Mouse (Mus musculus) embryonic facial prominence, embryonic 10.5 days (tissue): ENCODE results near the gene Cyp2s1. TPM values are rescaled to one million over a fixed set of nuclear protein-coding genes. Genes with fewer than 3 reads are reported as not detected.

Source experiments
- DNase-seq: peaks from one replicate; pipeline ENCODE4 v3.0.0-alpha.2; 2017; ENCODE audit warnings: low spot score
- H3K27ac ChIP-seq: fragments of 300-500 bp; sonication (generic); replicated peaks from 2 replicates; pipeline ENCODE4 v1.5.1; 2016; ENCODE audit warnings: mild to moderate bottlenecking
- H3K27me3 ChIP-seq: fragments of 300-500 bp; sonication (generic); replicated peaks from 2 replicates; pipeline ENCODE4 v1.6.1; 2016; ENCODE audit warnings: low read depth, mild to moderate bottlenecking; ENCODE audit not compliant: poor library complexity, severe bottlenecking
- H3K36me3 ChIP-seq: fragments of 300-500 bp; sonication (generic); replicated peaks from 2 replicates; pipeline ENCODE4 v1.6.1; 2016; ENCODE audit warnings: mild to moderate bottlenecking, moderate library complexity
- H3K4me1 ChIP-seq: fragments of 300-500 bp; sonication (generic); 2 replicates; pipeline ENCODE4 v1.6.1; 2016
- H3K4me3 ChIP-seq: fragments of 300-500 bp; sonication (generic); 2 replicates; pipeline ENCODE4 v1.5.1; 2016; ENCODE audit warnings: mild to moderate bottlenecking, moderate library complexity
- H3K9me3 ChIP-seq: fragments of 300-500 bp; sonication (generic); 2 replicates; pipeline ENCODE4 v1.6.1; 2016; ENCODE audit warnings: mild to moderate bottlenecking
- WGBS: fragments of 180-500 bp; shearing (Covaris S2); methylation state at CpG from one replicate; pipeline ENCODE4 v1.1.7; 2016; 5-methylcytosine and 5-hydroxymethylcytosine counted together
- polyA plus RNA-seq: library from polyadenylated mRNA; unstranded; fragments of >200 nt; fragmentation: Nextera tagmentation; extraction: Ambion mirVana; gene quantifications from 2 replicates; pipeline ENCODE4 v1.2.1, GENCODE M21; 2016

Cyp2s1 gene
- polyA plus RNA-seq, result 2.5 and 2.9 TPM in 2 replicates

DNA sequence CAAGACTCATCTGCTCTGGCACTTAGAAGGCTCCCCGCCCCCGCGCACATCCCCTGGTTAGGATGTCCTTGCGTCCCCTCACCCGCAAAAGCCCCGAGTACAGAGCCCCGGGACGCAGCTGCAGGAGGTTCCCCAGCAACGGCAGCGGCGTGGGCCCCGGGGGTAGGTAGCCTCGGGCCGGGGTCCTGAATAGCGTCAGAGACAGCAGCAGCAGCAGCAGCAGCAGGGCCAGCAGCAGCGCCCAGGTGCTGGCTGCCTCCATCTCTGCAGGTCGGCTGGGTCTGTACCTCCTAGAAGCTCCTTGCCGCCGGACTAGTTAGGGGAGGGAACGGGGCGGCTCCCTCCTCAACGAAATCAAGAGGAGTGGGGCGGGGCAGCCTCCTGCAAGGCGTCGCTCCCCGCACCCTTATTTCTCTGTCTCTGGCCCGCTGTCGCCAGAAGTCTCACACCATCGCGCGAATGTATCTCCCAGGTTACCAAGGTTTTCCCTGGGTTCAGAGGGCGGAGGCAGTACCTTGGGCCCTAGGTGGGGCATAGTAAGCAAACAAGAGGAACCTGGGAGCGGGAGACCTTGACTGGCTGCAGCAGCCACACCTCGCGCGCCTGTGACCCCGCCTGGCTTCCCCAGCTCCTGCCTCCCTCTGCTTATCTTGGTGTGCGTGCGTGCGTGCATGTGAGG, at the start of gene Cyp2s1:
Cyp2s1 (minus strand) TSS at position 673 of the 679 bp plus-strand sequence.
- H3K27ac ChIP-seq, result peak within 1 kb of the TSS; percentile 67
- H3K36me3 ChIP-seq, result no peaks in the 10 kb centered on the region
- H3K9me3 ChIP-seq, result no peaks in the 10 kb centered on the region
- H3K4me3 ChIP-seq, result peak within 1 kb of the TSS; percentile 65
- peak; percentile 58 for DNase-seq
- H3K27me3 ChIP-seq, result peaks cover 40% of the 10 kb centered on the region
- peaks cover 17% of the 10 kb centered on the region for H3K4me1 ChIP-seq
- WGBS, result under 1% methylated on average over 40 of the region's 40 CpGs

- Histone ChIP-seq H3K4me1 (peaks cover 3% of the 10 kb centered on the region; the same call in 1 of the 2 replicates), H3K27me3 (no peaks in the 10 kb centered on the region), H3K27ac (no peak overlapping the region), H3K4me3 (no peak overlapping the region), H3K9me3 (peaks cover 12% of the 10 kb centered on the region), H3K36me3 (no peaks in the 10 kb centered on the region)
- WGBS, result 27% methylated on average over 5 of the region's 5 CpGs
- DNase-seq, result no peak
These were observed 48.1 kb upstream of the Cyp2s1 start for GRCm38 (mm10) chr7:25864861-25865260.

- H3K9me3 ChIP-seq, result peaks cover 11% of the 10 kb centered on the region
- no peaks in the 10 kb centered on the region for H3K27me3 ChIP-seq
- no peak overlapping the region for H3K27ac ChIP-seq
- no peak for DNase-seq
- peaks cover 6% of the 10 kb centered on the region for H3K4me1 ChIP-seq
- WGBS, result 90% methylated on average over 3 of the region's 3 CpGs
- H3K4me3 ChIP-seq, result no peak overlapping the region
- H3K36me3 ChIP-seq, result no peaks in the 10 kb centered on the region
These were observed 47.0 kb upstream of the Cyp2s1 start for GRCm38 (mm10) chr7:25863756-25864155.

DNA sequence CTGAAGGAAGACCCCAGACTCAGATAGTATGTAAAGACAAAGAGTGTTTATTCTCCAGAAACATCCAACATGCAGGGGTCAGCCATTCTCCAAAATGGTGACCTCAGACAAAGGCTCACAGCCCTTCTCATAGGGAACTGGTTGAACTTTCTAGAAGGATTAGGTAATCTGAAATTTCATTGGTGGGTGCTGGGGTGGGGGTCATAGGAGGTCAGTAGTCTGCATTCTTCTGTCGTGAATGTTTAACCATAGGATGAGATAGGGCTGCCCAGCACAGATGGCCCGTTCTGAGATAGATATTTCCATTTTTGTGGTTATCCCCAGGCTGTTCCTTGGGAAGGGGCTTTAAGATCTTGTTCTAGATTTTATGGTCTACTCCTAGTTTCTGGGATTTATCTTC, 45.7 kb upstream of the Cyp2s1 start:
- no peak overlapping the region for H3K4me3 ChIP-seq
- no peaks in the 10 kb centered on the region for H3K36me3 ChIP-seq
- H3K27ac ChIP-seq, result no peak overlapping the region
- H3K9me3 ChIP-seq, result no peaks in the 10 kb centered on the region
- H3K4me1 ChIP-seq, result peaks cover 6% of the 10 kb centered on the region
- no peak for DNase-seq
- 80% methylated on average over 2 of the region's 2 CpGs for WGBS
- H3K27me3 ChIP-seq, result no peaks in the 10 kb centered on the region

GRCm38 (mm10) chr7:25859962-25860870, 43.5 kb upstream of the Cyp2s1 start:
- no peaks in the 10 kb centered on the region for H3K36me3 ChIP-seq
- no peaks in the 10 kb centered on the region for H3K9me3 ChIP-seq
- H3K27me3 ChIP-seq, result no peaks in the 10 kb centered on the region
- WGBS, result 23% methylated on average over 9 of the region's 9 CpGs
- H3K27ac ChIP-seq, result peak overlapping the region; percentile 71; the same call in 1 of the 2 replicates
- DNase-seq, result peak; percentile 78
- peak overlapping the region; percentile 54 for H3K4me3 ChIP-seq
- peaks cover 6% of the 10 kb centered on the region for H3K4me1 ChIP-seq

- WGBS, result 33% methylated on average over 8 of the region's 8 CpGs
- no peak overlapping the region for H3K4me3 ChIP-seq
- DNase-seq, result peak; percentile 70
These were observed 38.4 kb upstream of the Cyp2s1 start for GRCm38 (mm10) chr7:25855082-25855481.

DNA sequence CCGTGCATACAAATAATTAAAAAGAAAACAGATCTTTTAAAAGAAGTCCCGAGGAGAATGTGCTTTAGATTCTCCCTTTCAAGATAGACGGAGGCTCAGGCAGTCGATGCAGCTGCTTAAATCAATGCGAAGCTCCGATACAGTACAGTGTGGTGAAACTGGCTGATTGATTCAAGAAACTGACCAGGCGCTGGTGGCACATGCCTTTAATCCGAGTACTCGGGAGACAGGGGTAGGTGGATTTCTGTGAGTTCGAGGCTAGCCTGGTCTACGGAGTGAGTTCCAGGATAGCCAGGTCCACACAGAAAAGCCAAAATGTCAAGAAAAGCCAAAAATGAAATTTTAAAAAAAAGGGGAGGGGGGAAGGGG, 31.7 kb upstream of the Cyp2s1 start:
- Histone ChIP-seq H3K27ac (peak overlapping the region; percentile 79), H3K4me3 (peak overlapping the region; percentile 59), H3K36me3 (no peaks in the 10 kb centered on the region), H3K4me1 (no peaks in the 10 kb centered on the region), H3K9me3 (no peaks in the 10 kb centered on the region), H3K27me3 (no peaks in the 10 kb centered on the region)
- peak; percentile 49 for DNase-seq
- 27% methylated on average over 11 of the region's 11 CpGs for WGBS

More at GRCm38 (mm10) chr7:25855082-25855481, 38.4 kb upstream of the Cyp2s1 start:
- Histone ChIP-seq H3K36me3 (no peaks in the 10 kb centered on the region), H3K27me3 (no peaks in the 10 kb centered on the region), H3K9me3 (no peaks in the 10 kb centered on the region), H3K4me1 (peaks cover 5% of the 10 kb centered on the region), H3K27ac (no peak overlapping the region)

- Histone ChIP-seq H3K4me1 (no peaks in the 10 kb centered on the region), H3K27ac (peak overlapping the region; percentile 79)
- 12% methylated on average over 13 of the region's 13 CpGs for WGBS
These were observed 31.2 kb upstream of the Cyp2s1 start for GRCm38 (mm10) chr7:25847722-25848443.

DNA sequence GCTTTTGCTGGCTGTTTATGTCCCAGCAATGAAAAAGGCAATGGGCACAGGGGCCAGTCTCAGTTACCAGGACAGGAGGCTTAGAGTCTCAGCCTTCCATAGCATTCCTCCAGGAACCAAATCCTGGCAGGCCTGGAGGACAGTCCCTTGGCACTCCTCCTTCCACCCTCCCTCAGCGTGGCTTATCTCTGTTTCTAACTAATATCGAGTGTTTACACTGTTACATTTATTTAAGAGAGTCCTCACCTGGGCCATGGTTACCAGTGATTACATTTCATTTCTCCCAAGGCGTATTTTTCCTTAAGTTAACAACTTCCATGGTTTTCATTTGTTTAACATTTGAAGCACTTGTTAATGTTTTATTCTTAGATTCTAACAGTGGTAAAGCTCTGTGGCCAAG, 28.2 kb upstream of the Cyp2s1 start:
- 78% methylated on average over 3 of the region's 3 CpGs for WGBS
- no peaks in the 10 kb centered on the region for H3K36me3 ChIP-seq
- no peaks in the 10 kb centered on the region for H3K27me3 ChIP-seq
- H3K4me3 ChIP-seq, result no peak overlapping the region
- H3K9me3 ChIP-seq, result no peaks in the 10 kb centered on the region
- H3K27ac ChIP-seq, result no peak overlapping the region
- no peaks in the 10 kb centered on the region for H3K4me1 ChIP-seq
- DNase-seq, result no peak

More at GRCm38 (mm10) chr7:25847722-25848443, 31.2 kb upstream of the Cyp2s1 start:
- Histone ChIP-seq H3K27me3 (no peaks in the 10 kb centered on the region), H3K4me3 (peak overlapping the region; percentile 59), H3K9me3 (no peaks in the 10 kb centered on the region), H3K36me3 (no peaks in the 10 kb centered on the region)
- DNase-seq, result peak; percentile 90

DNA sequence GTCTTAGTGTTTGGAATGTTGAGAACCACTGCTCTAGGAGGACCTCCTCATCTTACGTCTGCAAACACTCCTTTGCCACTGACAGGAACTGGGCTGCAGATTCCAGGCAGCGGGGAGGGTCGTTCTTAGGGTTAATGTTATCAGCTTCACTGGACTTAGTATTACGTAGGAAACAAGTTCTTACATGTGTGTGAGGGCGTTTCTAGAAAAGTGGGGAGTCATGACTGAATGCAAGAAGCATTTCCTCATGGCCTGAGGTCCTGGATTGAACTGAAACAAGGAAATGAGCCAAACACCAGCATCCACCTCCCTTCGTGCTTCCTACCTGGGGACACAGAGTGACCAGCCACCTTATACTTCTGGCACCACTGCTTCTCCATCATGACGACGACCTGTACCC, 27.7 kb upstream of the Cyp2s1 start:
- no peak overlapping the region for H3K27ac ChIP-seq
- H3K36me3 ChIP-seq, result no peaks in the 10 kb centered on the region
- H3K27me3 ChIP-seq, result no peaks in the 10 kb centered on the region
- WGBS, result 76% methylated on average over 8 of the region's 8 CpGs
- no peak overlapping the region for H3K4me3 ChIP-seq
- no peak for DNase-seq
- no peaks in the 10 kb centered on the region for H3K4me1 ChIP-seq
- no peaks in the 10 kb centered on the region for H3K9me3 ChIP-seq

- no peak for DNase-seq
- H3K36me3 ChIP-seq, result no peaks in the 10 kb centered on the region
- no peaks in the 10 kb centered on the region for H3K4me1 ChIP-seq
- no peak overlapping the region for H3K27ac ChIP-seq
- no peak overlapping the region for H3K4me3 ChIP-seq
- WGBS, result 31% methylated on average over 2 of the region's 2 CpGs
- no peaks in the 10 kb centered on the region for H3K9me3 ChIP-seq
- H3K27me3 ChIP-seq, result no peaks in the 10 kb centered on the region
These were observed 26.8 kb upstream of the Cyp2s1 start for GRCm38 (mm10) chr7:25843492-25843891.

- Histone ChIP-seq H3K4me1 (no peaks in the 10 kb centered on the region), H3K4me3 (no peak overlapping the region), H3K9me3 (no peaks in the 10 kb centered on the region), H3K27me3 (no peaks in the 10 kb centered on the region), H3K36me3 (no peaks in the 10 kb centered on the region), H3K27ac (no peak overlapping the region)
- DNase-seq, result no peak
- 74% methylated on average over 4 of the region's 4 CpGs for WGBS
These were observed 24.2 kb upstream of the Cyp2s1 start for GRCm38 (mm10) chr7:25840908-25841307.
